Mouse (Mus musculus) heart, embryonic 13.5 days (tissue): ENCODE results near the gene Azin2. TPM values are rescaled to one million over a fixed set of nuclear protein-coding genes. Genes with fewer than 3 reads are reported as not detected.

Source experiments
- ATAC-seq: fragments of 200-750 bp; cut with Nextera tagmentation; 2 replicates; pipeline ENCODE4 v1.8.0; 2017; ENCODE audit warnings: moderate TSS enrichment; ENCODE audit not compliant: insufficient number of reproducible peaks, low FRiP score, low TSS enrichment; ENCODE audit errors: extremely low read depth
- H3K27ac ChIP-seq: fragments of 300-500 bp; sonication (generic); replicated peaks from 2 replicates; pipeline ENCODE4 v1.5.1; 2015; ENCODE audit warnings: moderate library complexity, mild to moderate bottlenecking, inconsistent platforms
- H3K27me3 ChIP-seq: fragments of 300-500 bp; sonication (generic); replicated peaks from 2 replicates; pipeline ENCODE4 v1.6.1; 2015; ENCODE audit warnings: mild to moderate bottlenecking, inconsistent platforms
- H3K36me3 ChIP-seq: fragments of 300-500 bp; sonication (generic); 2 replicates; pipeline ENCODE4 v1.6.1; 2015; ENCODE audit warnings: mild to moderate bottlenecking, inconsistent platforms
- H3K4me1 ChIP-seq: fragments of 300-500 bp; sonication (generic); 2 replicates; pipeline ENCODE4 v1.6.1; 2015; ENCODE audit warnings: inconsistent platforms
- H3K4me2 ChIP-seq: fragments of 300-500 bp; sonication (generic); 2 replicates; pipeline ENCODE4 v1.6.1; 2015; ENCODE audit warnings: inconsistent platforms, mild to moderate bottlenecking, moderate library complexity
- H3K4me3 ChIP-seq: fragments of 300-500 bp; sonication (generic); 2 replicates; pipeline ENCODE4 v1.5.1; 2015; ENCODE audit warnings: moderate library complexity, mild to moderate bottlenecking, inconsistent platforms
- H3K9ac ChIP-seq: fragments of 300-500 bp; sonication (generic); 2 replicates; pipeline ENCODE4 v1.6.1; 2015; ENCODE audit warnings: inconsistent platforms, mild to moderate bottlenecking, moderate library complexity
- H3K9me3 ChIP-seq: fragments of 300-500 bp; sonication (generic); 2 replicates; pipeline ENCODE4 v1.6.1; 2016; ENCODE audit warnings: inconsistent platforms
- WGBS: fragments of 180-500 bp; shearing (Covaris S2); methylation state at CpG from one replicate; pipeline ENCODE4 v1.1.7; 2015; ENCODE audit warnings: mixed read lengths; 5-methylcytosine and 5-hydroxymethylcytosine counted together
- polyA plus RNA-seq: library from polyadenylated mRNA; unstranded; fragments of >200 nt; fragmentation: Nextera tagmentation; extraction: Ambion mirVana; gene quantifications from 2 replicates; pipeline ENCODE4 v1.2.1, GENCODE M21; 2015

Azin2 gene
- polyA plus RNA-seq, 1 experiment from 2014 or later: 7.4 TPM

DNA sequence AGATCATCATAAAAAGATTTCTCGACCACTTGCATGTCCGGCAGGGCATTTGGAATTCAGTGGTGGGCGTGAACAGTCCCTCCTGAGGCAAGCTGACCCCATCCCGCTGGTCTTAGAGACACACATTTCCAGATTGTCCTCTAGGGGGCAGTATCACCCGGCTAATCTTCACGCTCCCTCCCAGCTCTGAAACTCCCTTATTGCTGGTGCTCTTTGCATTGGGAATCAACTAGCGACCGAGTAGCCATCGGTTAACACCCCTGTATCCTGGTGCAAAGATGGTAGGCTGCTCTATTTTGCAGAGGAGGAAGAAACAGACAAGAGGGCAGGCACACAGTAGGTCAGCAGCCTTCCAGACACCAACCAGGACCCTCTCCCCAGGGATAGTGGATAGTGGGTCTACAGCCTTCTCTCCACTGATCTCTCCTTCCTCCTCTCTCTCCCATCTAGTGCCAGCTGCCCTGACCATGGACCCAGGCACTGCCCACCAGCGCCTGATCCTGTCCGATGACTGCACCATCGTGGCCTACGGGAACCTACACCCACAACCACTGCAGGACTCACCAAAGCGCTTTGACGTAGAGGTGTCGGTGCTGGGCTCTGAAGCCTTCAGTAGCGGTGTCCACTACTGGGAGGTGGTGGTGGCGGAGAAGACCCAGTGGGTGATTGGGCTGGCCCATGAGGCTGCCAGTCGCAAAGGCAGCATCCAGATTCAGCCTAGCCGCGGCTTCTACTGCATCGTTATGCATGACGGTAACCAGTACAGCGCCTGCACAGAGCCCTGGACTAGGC, 53.5 kb downstream of the Azin2 start:
- Histone ChIP-seq H3K4me3 (no peak overlapping the region), H3K9me3 (no peaks in the 10 kb centered on the region), H3K9ac (no peak overlapping the region), H3K4me1 (peaks cover 20% of the 10 kb centered on the region), H3K4me2 (no peak overlapping the region), H3K27ac (no peak overlapping the region), H3K36me3 (peaks cover 23% of the 10 kb centered on the region), H3K27me3 (peaks cover 9% of the 10 kb centered on the region; the same call in 1 of the 2 replicates)
- ATAC-seq: no peak
- 60% methylated on average over 24 of the region's 24 CpGs for WGBS

DNA sequence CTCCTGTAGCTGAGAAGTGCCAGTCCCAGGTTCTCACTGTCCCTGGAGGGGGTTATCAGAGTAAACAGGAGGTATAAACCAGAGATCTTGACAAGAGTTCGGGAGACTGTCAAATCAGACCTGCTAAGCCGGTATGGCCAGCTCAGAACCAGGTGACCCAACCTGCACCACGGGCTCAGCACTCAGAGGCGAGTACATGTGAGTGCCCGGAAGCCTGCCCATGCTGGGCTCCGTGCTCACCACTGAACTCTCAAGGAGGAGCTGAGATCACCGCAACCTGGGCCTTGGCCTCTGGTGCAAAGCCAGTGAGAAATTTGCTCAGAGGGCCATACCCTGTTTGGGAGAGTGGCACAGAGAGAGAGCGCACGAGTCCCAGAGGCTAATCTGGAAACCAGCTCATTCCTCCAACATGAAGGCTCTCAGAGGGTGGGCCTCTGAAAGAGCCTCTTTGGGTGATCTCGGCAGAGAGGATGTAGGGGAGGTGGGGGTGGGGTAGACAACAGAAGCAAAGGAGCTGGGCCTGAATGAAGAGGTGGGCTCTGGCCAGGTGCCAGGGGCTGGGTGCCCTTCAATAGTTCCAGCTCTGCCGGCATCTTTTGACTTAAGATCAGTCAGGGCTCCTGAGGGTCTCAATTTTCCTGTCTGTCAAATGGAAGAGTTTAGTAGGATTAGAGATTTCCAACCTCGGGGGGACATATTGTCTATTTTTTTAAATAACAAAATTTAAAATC, 54.8 kb downstream of the Azin2 start:
- no peaks in the 10 kb centered on the region for H3K9me3 ChIP-seq
- H3K27me3 ChIP-seq: peaks cover 9% of the 10 kb centered on the region; the same call in 1 of the 2 replicates
- H3K4me2 ChIP-seq: no peak overlapping the region
- no peak for ATAC-seq
- H3K27ac ChIP-seq: no peak overlapping the region
- peaks cover 22% of the 10 kb centered on the region for H3K4me1 ChIP-seq
- 55% methylated on average over 12 of the region's 12 CpGs for WGBS
- no peak overlapping the region for H3K4me3 ChIP-seq
- peaks cover 36% of the 10 kb centered on the region for H3K36me3 ChIP-seq
- H3K9ac ChIP-seq: no peak overlapping the region

DNA sequence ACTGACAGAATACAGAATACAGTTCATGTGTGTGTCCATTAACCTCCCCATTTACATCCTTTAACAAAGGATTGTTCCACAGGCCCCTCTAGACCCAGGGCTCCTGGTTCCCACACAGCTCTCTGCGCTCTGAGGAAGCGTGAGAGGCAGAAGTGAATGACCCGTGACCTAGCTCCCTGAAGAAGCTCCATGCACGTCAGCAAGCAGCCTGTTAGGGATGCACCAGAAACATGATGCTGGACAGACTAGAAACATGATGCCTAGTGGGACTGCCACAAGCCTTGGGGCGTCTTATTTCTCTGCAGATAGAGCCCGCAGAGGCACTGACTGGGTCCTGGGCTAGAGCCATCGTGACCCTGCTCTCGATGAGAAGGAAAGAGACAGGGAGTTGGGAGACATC, 55.5 kb downstream of the Azin2 start:
- Histone ChIP-seq H3K4me2 (no peak overlapping the region), H3K4me1 (peaks cover 22% of the 10 kb centered on the region), H3K27ac (no peak overlapping the region), H3K9me3 (no peaks in the 10 kb centered on the region), H3K36me3 (peaks cover 39% of the 10 kb centered on the region), H3K4me3 (no peak overlapping the region), H3K9ac (no peak overlapping the region), H3K27me3 (peaks cover 9% of the 10 kb centered on the region; the same call in 1 of the 2 replicates)
- WGBS: 63% methylated on average over 8 of the region's 8 CpGs
- no peak for ATAC-seq

- Histone ChIP-seq H3K36me3 (peaks cover 37% of the 10 kb centered on the region), H3K4me2 (no peak overlapping the region), H3K4me1 (peaks cover 24% of the 10 kb centered on the region), H3K9me3 (no peaks in the 10 kb centered on the region), H3K4me3 (no peak overlapping the region), H3K9ac (no peak overlapping the region), H3K27me3 (peaks cover 9% of the 10 kb centered on the region; the same call in 1 of the 2 replicates), H3K27ac (no peak overlapping the region)
- ATAC-seq: no peak
- 46% methylated on average over 8 of the region's 8 CpGs for WGBS
Observed at GRCm38 (mm10) chr4:128905251-128905650, 57.0 kb downstream of the Azin2 start.

DNA sequence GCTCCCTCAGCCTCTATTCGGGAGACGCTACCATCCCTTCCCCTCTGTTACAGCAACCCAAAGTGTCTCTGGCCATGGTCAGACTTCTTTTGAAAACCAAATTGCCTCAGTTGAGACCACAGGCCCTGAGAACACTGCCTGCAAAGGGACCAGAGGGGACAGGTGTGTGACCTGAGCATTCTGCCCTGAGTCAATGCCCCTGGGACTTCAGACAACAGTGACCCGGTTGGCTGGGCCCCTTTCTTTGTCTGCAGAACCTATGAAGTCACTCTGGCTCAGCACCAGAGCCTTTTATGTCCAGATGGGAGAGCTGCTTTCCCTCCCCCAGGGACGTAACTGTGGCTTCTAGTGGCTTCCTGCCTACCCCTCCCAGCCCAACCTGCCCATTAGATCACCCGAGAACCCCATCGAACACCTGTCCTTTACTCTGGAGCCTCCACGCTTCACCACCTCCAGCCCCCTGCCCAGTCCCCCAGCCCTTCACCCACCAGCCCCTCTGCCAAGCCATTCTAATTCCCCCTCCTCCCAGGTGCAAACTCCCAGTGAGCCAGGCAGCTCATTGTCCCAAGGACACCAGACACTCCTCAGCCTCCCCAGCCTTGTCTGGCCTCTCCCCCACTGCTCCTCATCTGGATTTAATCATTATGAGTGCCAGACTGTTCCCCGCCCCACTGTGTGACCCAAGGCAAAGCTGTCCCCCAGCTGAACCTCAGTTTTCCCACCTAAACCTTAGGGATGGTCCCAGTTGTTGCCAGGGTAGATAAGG, 58.0 kb downstream of the Azin2 start:
- Histone ChIP-seq H3K4me1 (peaks cover 34% of the 10 kb centered on the region), H3K27me3 (peaks cover 8% of the 10 kb centered on the region; the same call in 1 of the 2 replicates), H3K27ac (no peak overlapping the region), H3K9ac (0 out of 2 replicates have a peak overlapping the region, but pooled peaks have one; percentile 26), H3K4me3 (no peak overlapping the region), H3K36me3 (peaks cover 28% of the 10 kb centered on the region), H3K9me3 (no peaks in the 10 kb centered on the region), H3K4me2 (no peak overlapping the region)
- ATAC-seq: no peak
- WGBS: 55% methylated on average over 8 of the region's 8 CpGs

GRCm38 (mm10) chr4:128902390-128902789, 59.9 kb downstream of the Azin2 start:
- H3K9ac ChIP-seq: no peak overlapping the region
- no peaks in the 10 kb centered on the region for H3K9me3 ChIP-seq
- no peak overlapping the region for H3K4me3 ChIP-seq
- 0 out of 2 replicates have a peak, but pooled peaks cover 5% of the 10 kb centered on the region for H3K27me3 ChIP-seq
- H3K36me3 ChIP-seq: peaks cover 24% of the 10 kb centered on the region
- H3K4me1 ChIP-seq: peaks cover 49% of the 10 kb centered on the region
- no peak overlapping the region for H3K4me2 ChIP-seq
- H3K27ac ChIP-seq: no peak overlapping the region
- WGBS: 75% methylated on average over 8 of the region's 8 CpGs
- no peak for ATAC-seq

DNA sequence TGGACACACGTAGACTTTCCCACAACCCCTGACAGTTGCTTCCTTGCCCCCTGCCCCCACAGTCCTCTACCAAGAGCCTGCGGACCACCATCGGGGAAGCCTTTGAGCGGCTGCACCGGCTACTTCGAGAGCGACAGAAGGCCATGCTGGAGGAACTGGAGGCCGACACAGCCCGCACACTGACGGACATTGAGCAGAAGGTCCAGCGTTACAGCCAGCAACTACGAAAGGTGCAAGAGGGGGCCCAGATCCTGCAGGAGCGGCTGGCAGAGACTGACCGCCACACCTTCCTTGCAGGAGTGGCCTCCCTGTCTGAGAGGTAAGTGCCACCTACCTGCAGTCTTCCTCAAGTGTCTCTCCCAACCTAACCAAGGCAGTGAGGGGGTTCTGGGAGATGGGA, 61.8 kb downstream of the Azin2 start:
- ATAC-seq: no peak
- Histone ChIP-seq H3K4me3 (no peak overlapping the region), H3K27me3 (no peaks in the 10 kb centered on the region), H3K4me2 (no peak overlapping the region), H3K9ac (no peak overlapping the region), H3K36me3 (peaks cover 24% of the 10 kb centered on the region), H3K4me1 (peaks cover 48% of the 10 kb centered on the region), H3K9me3 (no peaks in the 10 kb centered on the region), H3K27ac (no peak overlapping the region)
- WGBS: 77% methylated on average over 14 of the region's 14 CpGs

GRCm38 (mm10) chr4:128899332-128899731, 62.9 kb downstream of the Azin2 start:
- peaks cover 24% of the 10 kb centered on the region for H3K36me3 ChIP-seq
- H3K4me1 ChIP-seq: peaks cover 37% of the 10 kb centered on the region
- H3K9me3 ChIP-seq: no peaks in the 10 kb centered on the region
- peak; percentile 39; the same call in 1 of the 2 replicates for ATAC-seq
- no peaks in the 10 kb centered on the region for H3K27me3 ChIP-seq
- peak overlapping the region; percentile 75 for H3K9ac ChIP-seq
- 6% methylated on average over 6 of the region's 6 CpGs for WGBS
- H3K4me3 ChIP-seq: no peak overlapping the region
- peak overlapping the region; percentile 90 for H3K27ac ChIP-seq
- H3K4me2 ChIP-seq: peak overlapping the region; percentile 35; the same call in 1 of the 2 replicates

- 12% methylated on average over 6 of the region's 7 CpGs for WGBS
- no peak for ATAC-seq
- no peaks in the 10 kb centered on the region for H3K9me3 ChIP-seq
- no peak overlapping the region; the same call in 1 of the 2 replicates for H3K9ac ChIP-seq
- no peak overlapping the region; the same call in 1 of the 2 replicates for H3K4me2 ChIP-seq
- H3K4me3 ChIP-seq: no peak overlapping the region
- H3K27me3 ChIP-seq: no peaks in the 10 kb centered on the region
- peak overlapping the region; percentile 90 for H3K27ac ChIP-seq
- peaks cover 29% of the 10 kb centered on the region for H3K4me1 ChIP-seq
- H3K36me3 ChIP-seq: peaks cover 16% of the 10 kb centered on the region
Observed at GRCm38 (mm10) chr4:128897911-128898421, 64.3 kb downstream of the Azin2 start.

- WGBS: 91% methylated on average over 10 of the region's 10 CpGs
- Histone ChIP-seq H3K36me3 (peaks cover 7% of the 10 kb centered on the region; the same call in 1 of the 2 replicates), H3K9me3 (no peaks in the 10 kb centered on the region), H3K4me1 (peaks cover 31% of the 10 kb centered on the region), H3K4me2 (no peak overlapping the region), H3K9ac (no peak overlapping the region), H3K27me3 (no peaks in the 10 kb centered on the region), H3K4me3 (no peak overlapping the region), H3K27ac (no peak overlapping the region)
- no peak for ATAC-seq
Observed at GRCm38 (mm10) chr4:128896667-128897066, 65.6 kb downstream of the Azin2 start.

- Histone ChIP-seq H3K36me3 (peaks cover 3% of the 10 kb centered on the region; the same call in 1 of the 2 replicates), H3K4me1 (peaks cover 39% of the 10 kb centered on the region), H3K4me3 (no peak overlapping the region), H3K27me3 (no peaks in the 10 kb centered on the region), H3K27ac (no peak overlapping the region), H3K9me3 (no peaks in the 10 kb centered on the region), H3K9ac (no peak overlapping the region), H3K4me2 (no peak overlapping the region)
- 90% methylated on average over 4 of the region's 4 CpGs for WGBS
- no peak for ATAC-seq
Observed at GRCm38 (mm10) chr4:128895841-128896240, 66.4 kb downstream of the Azin2 start.
